Mouse (Mus musculus) kidney, embryonic 14.5 days (tissue): ENCODE data around the gene Tnfsf15. TPM values are rescaled to one million over a fixed set of nuclear protein-coding genes. Genes with fewer than 3 reads are reported as not detected.

ENCODE experiments used
- ATAC-seq: fragments of 200-750 bp; cut with Nextera tagmentation; 2 replicates; pipeline ENCODE4 v1.8.0; 2017; ENCODE audit warnings: moderate number of reproducible peaks, mild to moderate bottlenecking, moderate TSS enrichment, moderate library complexity; ENCODE audit not compliant: low FRiP score, low TSS enrichment
- H3K27ac ChIP-seq: fragments of 300-500 bp; sonication (generic); 2 replicates; pipeline ENCODE4 v1.5.1; 2014; ENCODE audit warnings: low read depth, mild to moderate bottlenecking, low read length, moderate library complexity, mixed read lengths
- H3K27me3 ChIP-seq: fragments of 300-500 bp; sonication (generic); 2 replicates; pipeline ENCODE4 v1.6.1; 2014; ENCODE audit warnings: mild to moderate bottlenecking, low read length; ENCODE audit not compliant: control insufficient read depth, insufficient read depth
- H3K36me3 ChIP-seq: fragments of 300-500 bp; sonication (generic); 2 replicates; pipeline ENCODE4 v1.6.1; 2014; ENCODE audit warnings: low read length, mixed read lengths; ENCODE audit not compliant: control insufficient read depth, insufficient read depth
- H3K4me1 ChIP-seq: fragments of 300-500 bp; sonication (generic); 2 replicates; pipeline ENCODE4 v1.6.1; 2014; ENCODE audit warnings: low read length, mixed read lengths; ENCODE audit not compliant: control insufficient read depth, insufficient read depth
- H3K4me2 ChIP-seq: fragments of 300-500 bp; sonication (generic); replicated peaks from 2 replicates; pipeline ENCODE4 v1.6.1; 2014; ENCODE audit warnings: low read depth, mild to moderate bottlenecking, low read length
- H3K4me3 ChIP-seq: fragments of 300-500 bp; sonication (generic); 2 replicates; pipeline ENCODE4 v1.5.1; 2014; ENCODE audit warnings: mild to moderate bottlenecking, low read length
- H3K9ac ChIP-seq: fragments of 300-500 bp; sonication (generic); 2 replicates; pipeline ENCODE4 v1.6.1; 2014; ENCODE audit warnings: low read depth, mild to moderate bottlenecking, low read length, moderate library complexity
- H3K9me3 ChIP-seq: fragments of 300-500 bp; sonication (generic); 2 replicates; pipeline ENCODE4 v1.6.1; 2016; ENCODE audit warnings: low read length; ENCODE audit not compliant: control insufficient read depth
- WGBS: fragments of 180-500 bp; shearing (Covaris S2); extraction: QIAGEN DNeasy Blood & Tissue Kit; methylation state at CpG from one replicate; pipeline ENCODE4 v1.1.7; 2014; 5-methylcytosine and 5-hydroxymethylcytosine counted together
- polyA plus RNA-seq: library from polyadenylated mRNA; unstranded; fragments of >200 nt; fragmentation: Nextera tagmentation; extraction: Ambion mirVana; gene quantifications from 2 replicates; pipeline ENCODE4 v1.2.1, GENCODE M21; 2014

Gene Tnfsf15
- polyA plus RNA-seq, 1 experiment from 2014 or later = 0.49 TPM

DNA sequence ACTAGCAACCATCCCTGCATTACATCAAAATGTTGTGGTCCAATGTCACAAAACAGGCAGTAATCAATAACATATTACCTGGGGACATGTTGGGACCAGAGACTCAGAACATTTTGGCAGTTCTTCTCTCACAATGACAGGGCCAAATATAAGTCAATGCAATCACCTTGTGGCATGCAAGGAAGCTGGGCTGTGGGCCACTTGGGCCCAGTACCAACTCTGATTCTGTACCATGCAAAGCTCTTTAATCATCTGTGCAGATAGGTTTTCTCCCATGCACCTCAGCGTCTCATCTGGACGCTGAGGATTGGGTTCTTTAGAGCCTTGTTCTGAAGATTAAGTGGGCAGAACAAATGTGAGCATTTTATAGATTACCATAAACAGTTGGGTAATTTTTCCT lies 13.6 kb downstream of the Tnfsf15 start:
- no peak overlapping the region for H3K4me3 ChIP-seq
- H3K9me3 ChIP-seq = no peaks in the 10 kb centered on the region
- 75% methylated on average over 2 of the region's 2 CpGs for WGBS
- ATAC-seq = no peak
- H3K4me1 ChIP-seq = peaks cover under 1% of the 10 kb centered on the region; the same call in 1 of the 2 replicates
- H3K27me3 ChIP-seq = no peaks in the 10 kb centered on the region
- H3K27ac ChIP-seq = no peak overlapping the region
- H3K9ac ChIP-seq = no peak overlapping the region
- no peaks in the 10 kb centered on the region for H3K36me3 ChIP-seq
- H3K4me2 ChIP-seq = no peak overlapping the region

- peaks cover 4% of the 10 kb centered on the region; the same call in 1 of the 2 replicates for H3K4me1 ChIP-seq
- no peak for ATAC-seq
- H3K9ac ChIP-seq = no peak overlapping the region
- no peaks in the 10 kb centered on the region for H3K36me3 ChIP-seq
- H3K4me3 ChIP-seq = no peak overlapping the region
- no peak overlapping the region for H3K27ac ChIP-seq
- WGBS = 27% methylated on average over 4 of the region's 4 CpGs
- no peak overlapping the region for H3K4me2 ChIP-seq
- no peaks in the 10 kb centered on the region; the same call in 1 of the 2 replicates for H3K27me3 ChIP-seq
- no peaks in the 10 kb centered on the region for H3K9me3 ChIP-seq
Measured at GRCm38 (mm10) chr4:63726727-63727126, 18.2 kb downstream of the Tnfsf15 start.

DNA sequence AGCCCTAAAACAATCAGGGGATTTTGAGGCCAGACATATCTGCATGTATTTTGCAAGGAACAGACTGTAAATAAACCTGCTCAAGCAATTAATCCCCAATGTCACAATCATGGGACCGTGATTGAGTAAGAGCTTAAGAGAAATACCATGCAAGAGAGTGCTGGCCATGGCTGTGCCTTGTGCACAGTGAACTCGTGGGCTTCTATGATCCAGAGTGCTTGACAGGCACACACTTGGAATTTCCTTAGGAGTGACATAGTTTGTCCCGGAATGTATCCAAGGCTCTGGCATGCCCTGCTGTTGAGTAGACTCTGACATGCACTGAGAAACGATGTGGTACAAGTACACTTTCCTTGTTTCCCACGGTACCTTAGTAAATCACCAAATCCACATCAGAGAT lies 18.9 kb downstream of the Tnfsf15 start:
- ATAC-seq = no peak
- Histone ChIP-seq H3K9ac (no peak overlapping the region), H3K4me1 (peaks cover 4% of the 10 kb centered on the region; the same call in 1 of the 2 replicates), H3K4me2 (no peak overlapping the region), H3K27ac (no peak overlapping the region), H3K4me3 (no peak overlapping the region), H3K27me3 (no peaks in the 10 kb centered on the region; the same call in 1 of the 2 replicates), H3K9me3 (no peaks in the 10 kb centered on the region), H3K36me3 (no peaks in the 10 kb centered on the region)
- 51% methylated on average over 5 of the region's 5 CpGs for WGBS

- H3K27ac ChIP-seq = no peak overlapping the region
- H3K4me1 ChIP-seq = 0 out of 2 replicates have a peak, but pooled peaks cover 8% of the 10 kb centered on the region
- no peaks in the 10 kb centered on the region; the same call in 1 of the 2 replicates for H3K27me3 ChIP-seq
- no peak overlapping the region for H3K4me2 ChIP-seq
- 47% methylated on average over 8 of the region's 8 CpGs for WGBS
- H3K4me3 ChIP-seq = no peak overlapping the region
- ATAC-seq = no peak
- no peaks in the 10 kb centered on the region for H3K9me3 ChIP-seq
- no peak overlapping the region for H3K9ac ChIP-seq
- no peaks in the 10 kb centered on the region for H3K36me3 ChIP-seq
Measured at GRCm38 (mm10) chr4:63717922-63718643, 26.8 kb downstream of the Tnfsf15 start.

DNA sequence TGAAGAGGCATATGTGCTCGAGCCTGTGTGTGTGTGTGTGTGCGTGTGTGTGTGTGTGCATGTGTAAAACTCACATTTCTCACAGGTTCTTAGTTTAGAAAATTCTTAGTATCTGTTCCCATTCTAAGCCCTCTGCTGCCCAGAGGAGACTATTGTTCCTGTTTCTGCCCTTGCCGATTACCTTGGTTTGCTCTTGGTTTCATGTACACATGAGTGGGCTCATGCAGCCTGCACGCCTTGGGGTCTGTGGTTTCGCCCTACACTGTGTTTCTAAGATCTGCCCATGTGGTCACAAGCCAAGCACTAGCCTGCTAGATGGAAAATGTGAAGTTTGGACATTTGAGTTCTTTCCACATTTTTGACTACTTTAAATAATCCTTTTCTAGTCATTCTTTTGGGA lies 33.0 kb downstream of the Tnfsf15 start:
- Histone ChIP-seq H3K36me3 (no peaks in the 10 kb centered on the region), H3K27me3 (no peaks in the 10 kb centered on the region), H3K4me1 (no peaks in the 10 kb centered on the region), H3K9me3 (no peaks in the 10 kb centered on the region), H3K4me3 (no peak overlapping the region), H3K9ac (no peak overlapping the region), H3K4me2 (no peak overlapping the region), H3K27ac (no peak overlapping the region)
- WGBS = 79% methylated on average over 5 of the region's 5 CpGs
- ATAC-seq = no peak

- no peak for ATAC-seq
- no peak overlapping the region for H3K27ac ChIP-seq
- no peaks in the 10 kb centered on the region for H3K9me3 ChIP-seq
- H3K4me3 ChIP-seq = no peak overlapping the region
- H3K4me1 ChIP-seq = no peaks in the 10 kb centered on the region
- H3K4me2 ChIP-seq = no peak overlapping the region
- no peaks in the 10 kb centered on the region for H3K27me3 ChIP-seq
- H3K36me3 ChIP-seq = no peaks in the 10 kb centered on the region
- 84% methylated on average over 8 of the region's 8 CpGs for WGBS
- no peak overlapping the region for H3K9ac ChIP-seq
Measured at GRCm38 (mm10) chr4:63710431-63711220, 34.3 kb downstream of the Tnfsf15 start.

- WGBS = 90% methylated on average over 1 of the region's 1 CpGs
- H3K9ac ChIP-seq = no peak overlapping the region
- H3K27ac ChIP-seq = no peak overlapping the region
- no peaks in the 10 kb centered on the region for H3K36me3 ChIP-seq
- no peak overlapping the region for H3K4me3 ChIP-seq
- no peaks in the 10 kb centered on the region for H3K9me3 ChIP-seq
- no peak for ATAC-seq
- H3K4me1 ChIP-seq = no peaks in the 10 kb centered on the region
- H3K4me2 ChIP-seq = no peak overlapping the region
- H3K27me3 ChIP-seq = no peaks in the 10 kb centered on the region
Measured at GRCm38 (mm10) chr4:63706279-63706971, 38.5 kb downstream of the Tnfsf15 start.

GRCm38 (mm10) chr4:63704232-63704631 lies 40.7 kb downstream of the Tnfsf15 start:
- no peak overlapping the region for H3K27ac ChIP-seq
- H3K9ac ChIP-seq = no peak overlapping the region
- no peak overlapping the region for H3K4me3 ChIP-seq
- no peak for ATAC-seq
- no peaks in the 10 kb centered on the region for H3K9me3 ChIP-seq
- no peaks in the 10 kb centered on the region for H3K4me1 ChIP-seq
- WGBS = 82% methylated on average over 5 of the region's 5 CpGs
- H3K36me3 ChIP-seq = no peaks in the 10 kb centered on the region
- H3K27me3 ChIP-seq = no peaks in the 10 kb centered on the region
- H3K4me2 ChIP-seq = no peak overlapping the region
